In the genomic region with DNA sequence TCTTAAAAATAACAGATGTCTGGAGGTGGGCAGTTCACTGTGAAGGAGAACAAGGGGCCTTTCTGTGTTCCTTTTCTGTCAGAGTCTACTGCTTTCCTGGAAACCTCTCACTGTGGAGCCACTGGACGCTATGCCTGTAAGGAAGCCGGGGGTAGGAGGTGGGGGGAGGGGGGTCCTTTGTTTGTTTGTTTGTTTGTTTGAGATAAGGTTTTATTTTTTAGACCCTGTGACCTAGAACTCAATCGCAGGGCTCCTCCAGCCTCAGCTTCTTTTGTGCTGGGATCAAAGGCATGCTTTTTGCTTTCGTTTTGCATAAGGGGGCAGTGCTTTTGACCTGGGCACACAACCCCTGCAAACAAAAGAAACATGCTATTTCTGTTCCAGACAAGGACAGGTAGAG, we compare ENCODE assay signal across 11 mouse cellular contexts. TPM values are rescaled to one million over a fixed set of nuclear protein-coding genes. Genes with fewer than 3 reads are reported as not detected.
DNase-seq lines count a peak whose midpoint lies in the region; ATAC-seq and TF ChIP-seq lines count a peak whose summit lies in the region.
"Had no signal": no experiment of that assay in that cellular context is flagged by ENCODE, and none has a peak within 500 bp of the region (broad histone marks: within the 10 kb centered on the region; RNA-seq: fewer than 3 reads in every experiment).

No protein-coding gene starts in this region.

- no peaks in the 10 kb centered on the region for H3K9me3 ChIP-seq in forebrain, embryonic 10.5 days
- no peaks in the 10 kb centered on the region for H3K9me3 ChIP-seq in forebrain, embryonic 15.5 days
- no peaks in the 10 kb centered on the region for H3K9me3 ChIP-seq in kidney, embryonic 16.5 days (ENCODE audit: low read length)
- H3K9me3 ChIP-seq in embryonic facial prominence, embryonic 11.5 days (replicated peaks; ENCODE audit: control insufficient read depth, low read length), result no peaks in the 10 kb centered on the region
- no peaks in the 10 kb centered on the region for H3K9me3 ChIP-seq in limb, embryonic 14.5 days (ENCODE audit: control insufficient read depth, low read length)

- peaks cover 37% of the 10 kb centered on the region for H3K4me1 ChIP-seq in forebrain, embryonic 10.5 days
- H3K4me1 ChIP-seq in forebrain, embryonic 15.5 days, result peaks cover 22% of the 10 kb centered on the region
- H3K4me1 ChIP-seq in kidney, embryonic 16.5 days (ENCODE audit: insufficient read depth, low read length), result peaks cover 33% of the 10 kb centered on the region
- peaks cover 2% of the 10 kb centered on the region; the same call in 1 of the 2 replicates for H3K4me1 ChIP-seq in embryonic facial prominence, embryonic 11.5 days (ENCODE audit: control insufficient read depth, insufficient read depth, low read length)
- H3K4me1 ChIP-seq in limb, embryonic 14.5 days (ENCODE audit: control insufficient read depth, insufficient read depth, low read length), result peaks cover 34% of the 10 kb centered on the region

- TF ChIP-seq POLR2A in limb, embryonic 14.5 days (IDR thresholded peaks at IDR 0.05; ENCODE audit: borderline replicate concordance, extremely low read depth, insufficient read depth, insufficient read length), result no peak

- peak overlapping the region; percentile 76 for H3K27ac ChIP-seq in forebrain, embryonic 10.5 days
- no peak overlapping the region for H3K27ac ChIP-seq in forebrain, embryonic 15.5 days (replicated peaks)
- peak overlapping the region; percentile 62 for H3K27ac ChIP-seq in kidney, embryonic 16.5 days (ENCODE audit: low read length)
- H3K27ac ChIP-seq in embryonic facial prominence, embryonic 11.5 days (replicated peaks; ENCODE audit: low read depth, low read length), result no peak overlapping the region
- peak overlapping the region; percentile 75 for H3K27ac ChIP-seq in limb, embryonic 14.5 days (replicated peaks; ENCODE audit: low read depth, low read length)

- DNase-seq in forebrain, embryonic 10.5 days (ENCODE audit: extremely low spot score, low spot score), result no peak
- DNase-seq in kidney, adult 9 months, result no peak
- no peak for DNase-seq in embryonic facial prominence, embryonic 11.5 days (ENCODE audit: low spot score)
- no peak for DNase-seq in limb, embryonic 14.5 days (ENCODE audit: low spot score)
- no peak for DNase-seq in layer of hippocampus, postnatal 25 days (ENCODE audit: extremely low spot score in 1 of 2, low spot score in 1 of 2)
- DNase-seq: adrenal gland, postnatal 25 days; lung, postnatal 14 days had no signal

- no peak overlapping the region for H3K4me2 ChIP-seq in forebrain, embryonic 15.5 days (replicated peaks)
- H3K4me2 ChIP-seq in kidney, embryonic 16.5 days (replicated peaks; ENCODE audit: low read depth, low read length), result peak overlapping the region; percentile 32
- H3K4me2 ChIP-seq in embryonic facial prominence, embryonic 11.5 days (ENCODE audit: low read depth, low read length), result no peak overlapping the region
- H3K4me2 ChIP-seq in limb, embryonic 14.5 days (replicated peaks; ENCODE audit: low read depth, low read length, severe bottlenecking), result peak overlapping the region; percentile 44; the same call in 1 of the 2 replicates

- H3K9ac ChIP-seq in forebrain, embryonic 15.5 days (replicated peaks), result no peak overlapping the region
- H3K9ac ChIP-seq in kidney, embryonic 16.5 days (replicated peaks; ENCODE audit: low read length), result peak overlapping the region; percentile 36; the same call in 1 of the 2 replicates
- H3K9ac ChIP-seq in embryonic facial prominence, embryonic 11.5 days (replicated peaks; ENCODE audit: low read length), result peak overlapping the region; percentile 6; the same call in 1 of the 2 replicates
- H3K9ac ChIP-seq in limb, embryonic 14.5 days (ENCODE audit: low read depth, low read length, severe bottlenecking), result no peak overlapping the region

- H3K36me3 ChIP-seq in forebrain, embryonic 10.5 days (replicated peaks), result no peaks in the 10 kb centered on the region
- no peaks in the 10 kb centered on the region for H3K36me3 ChIP-seq in forebrain, embryonic 15.5 days
- no peaks in the 10 kb centered on the region for H3K36me3 ChIP-seq in kidney, embryonic 16.5 days (ENCODE audit: insufficient read depth, low read length)
- H3K36me3 ChIP-seq in embryonic facial prominence, embryonic 11.5 days (replicated peaks; ENCODE audit: control insufficient read depth, insufficient read depth, low read depth, low read length), result no peaks in the 10 kb centered on the region
- no peaks in the 10 kb centered on the region for H3K36me3 ChIP-seq in limb, embryonic 14.5 days (ENCODE audit: control insufficient read depth, insufficient read depth, low read length)

- 37% methylated on average over 4 of the region's 4 CpGs for WGBS in forebrain, embryonic 10.5 days
- 19% methylated on average over 4 of the region's 4 CpGs for WGBS in forebrain, embryonic 15.5 days
- WGBS in kidney, embryonic 16.5 days, result 18% methylated on average over 4 of the region's 4 CpGs
- WGBS in embryonic facial prominence, embryonic 11.5 days, result 17% methylated on average over 4 of the region's 4 CpGs
- 6% methylated on average over 4 of the region's 4 CpGs for WGBS in limb, embryonic 14.5 days

- no peak overlapping the region for H3K4me3 ChIP-seq in forebrain, embryonic 10.5 days
- no peak overlapping the region for H3K4me3 ChIP-seq in forebrain, embryonic 15.5 days
- H3K4me3 ChIP-seq in kidney, embryonic 16.5 days (ENCODE audit: low read length), result no peak overlapping the region
- no peak overlapping the region for H3K4me3 ChIP-seq in embryonic facial prominence, embryonic 11.5 days (ENCODE audit: low read depth, low read length)
- no peak overlapping the region for H3K4me3 ChIP-seq in limb, embryonic 14.5 days (replicated peaks; ENCODE audit: low read length)
- H3K4me3 ChIP-seq: erythroblast, embryonic 14.5 days had no signal

- H3K27me3 ChIP-seq in forebrain, embryonic 10.5 days (ENCODE audit: poor library complexity, severe bottlenecking), result peaks cover 7% of the 10 kb centered on the region; the same call in 1 of the 2 replicates
- no peaks in the 10 kb centered on the region for H3K27me3 ChIP-seq in forebrain, embryonic 15.5 days
- H3K27me3 ChIP-seq in kidney, embryonic 16.5 days (ENCODE audit: insufficient read depth, low read length), result no peaks in the 10 kb centered on the region
- H3K27me3 ChIP-seq in embryonic facial prominence, embryonic 11.5 days (ENCODE audit: control insufficient read depth, insufficient read depth, low read length), result no peaks in the 10 kb centered on the region
- H3K27me3 ChIP-seq in limb, embryonic 14.5 days (ENCODE audit: control insufficient read depth, insufficient read depth, low read length), result no peaks in the 10 kb centered on the region

- ATAC-seq in forebrain, embryonic 15.5 days (replicated peaks), result no peak
- ATAC-seq in kidney, embryonic 16.5 days (ENCODE audit: low FRiP score, low TSS enrichment), result no peak
- ATAC-seq in embryonic facial prominence, embryonic 11.5 days (replicated peaks; ENCODE audit: insufficient number of reproducible peaks, low FRiP score, low TSS enrichment, low read depth), result no peak
- no peak for ATAC-seq in limb, embryonic 14.5 days (ENCODE audit: low FRiP score, low read depth)
- ATAC-seq in megakaryocyte progenitor cell, adult 5-6 weeks (replicated peaks; ENCODE audit: poor library complexity), result no peak

RNA-seq across cellular contexts. Expression of a gene that starts 12.9 kb away (rescaled TPM):
- 27.6 and 27.7 TPM in 2 replicates for polyA plus RNA-seq in forebrain, embryonic 10.5 days (2016; fragmentation: Nextera tagmentation; extraction: Ambion mirVana)
- polyA plus RNA-seq in forebrain, embryonic 15.5 days (2015; fragmentation: Nextera tagmentation; extraction: Ambion mirVana), result 9.1 and 10.7 TPM in 2 replicates
- polyA plus RNA-seq in kidney, embryonic 16.5 days (2015; fragmentation: Nextera tagmentation; extraction: Ambion mirVana), result 52.3 and 64.2 TPM in 2 replicates
- 20.6 and 22.7 TPM in 2 replicates for polyA plus RNA-seq in embryonic facial prominence, embryonic 11.5 days (2014; fragmentation: Nextera tagmentation; extraction: Ambion mirVana)
- polyA plus RNA-seq in limb, embryonic 14.5 days (2012; rRNA removed), result 23.4 and 24.1 TPM in 2 replicates
- 35.3 and 38.0 TPM in 2 replicates for polyA plus RNA-seq in limb, embryonic 14.5 days (2014; fragmentation: Nextera tagmentation; extraction: Ambion mirVana)
- total RNA-seq in megakaryocyte progenitor cell, adult 5-6 weeks (2015), result 5.4 and 7.4 TPM in 2 replicates
- total RNA-seq in megakaryocyte progenitor cell, adult 5-6 weeks (2017), result 5.1 and 6.1 TPM in 2 replicates
- total RNA-seq in layer of hippocampus, postnatal 25 days (2021), result 100 to 1,000 TPM in 1 of 2 experiments, 10 to 100 TPM in 1; 93.6 to 107 TPM

Comparison
In these comparisons a context has a peak if more than half of its experiments do, and no peak if none do; other contexts are left out.
1. H3K27ac ChIP-seq: peak in forebrain, embryonic 10.5 days (single experiment), kidney, embryonic 16.5 days (single experiment) and limb, embryonic 14.5 days (single experiment); none in forebrain, embryonic 15.5 days (single experiment) and embryonic facial prominence, embryonic 11.5 days (single experiment).
2. H3K4me2 ChIP-seq: peak in kidney, embryonic 16.5 days (single experiment) and limb, embryonic 14.5 days (single experiment); none in forebrain, embryonic 15.5 days (single experiment) and embryonic facial prominence, embryonic 11.5 days (single experiment).
3. H3K9ac ChIP-seq: peak in kidney, embryonic 16.5 days (single experiment) and embryonic facial prominence, embryonic 11.5 days (single experiment); none in forebrain, embryonic 15.5 days (single experiment) and limb, embryonic 14.5 days (single experiment).